Mouse (Mus musculus) limb, embryonic 14.5 days (tissue): Measurements from ENCODE around the gene Abcd1. TPM values are rescaled to one million over a fixed set of nuclear protein-coding genes. Genes with fewer than 3 reads are reported as not detected.

Experiments
- ATAC-seq: fragments of 200-750 bp; cut with Nextera tagmentation; 2 replicates; pipeline ENCODE4 v1.8.0; 2017; ENCODE audit warnings: low read depth, moderate number of reproducible peaks, moderate TSS enrichment; ENCODE audit not compliant: low FRiP score
- DNase-seq: peaks from one replicate; pipeline ENCODE4 v3.0.0-alpha.2; 2015; ENCODE audit warnings: low spot score
- H3K27ac ChIP-seq: fragments of 300-500 bp; sonication (generic); replicated peaks from 2 replicates; pipeline ENCODE4 v1.5.1; 2014; ENCODE audit warnings: low read depth, mild to moderate bottlenecking, low read length, moderate library complexity, mixed read lengths
- H3K27me3 ChIP-seq: fragments of 300-500 bp; sonication (generic); 2 replicates; pipeline ENCODE4 v1.6.1; 2014; ENCODE audit warnings: low read length, mixed read lengths; ENCODE audit not compliant: control insufficient read depth, insufficient read depth
- H3K36me3 ChIP-seq: fragments of 300-500 bp; sonication (generic); 2 replicates; pipeline ENCODE4 v1.6.1; 2014; ENCODE audit warnings: mild to moderate bottlenecking, low read length, moderate library complexity, mixed read lengths; ENCODE audit not compliant: control insufficient read depth, insufficient read depth
- H3K4me1 ChIP-seq: fragments of 300-500 bp; sonication (generic); 2 replicates; pipeline ENCODE4 v1.6.1; 2014; ENCODE audit warnings: antibody characterized with exemption, low read length, mixed read lengths; ENCODE audit not compliant: control insufficient read depth, insufficient read depth
- H3K4me2 ChIP-seq: fragments of 300-500 bp; sonication (generic); replicated peaks from 2 replicates; pipeline ENCODE4 v1.6.1; 2014; ENCODE audit warnings: low read depth, mild to moderate bottlenecking, low read length, moderate library complexity; ENCODE audit not compliant: severe bottlenecking
- H3K4me3 ChIP-seq: fragments of 300-500 bp; sonication (generic); replicated peaks from 2 replicates; pipeline ENCODE4 v1.5.1; 2014; ENCODE audit warnings: low read length
- H3K9ac ChIP-seq: fragments of 300-500 bp; sonication (generic); 2 replicates; pipeline ENCODE4 v1.6.1; 2014; ENCODE audit warnings: mild to moderate bottlenecking, low read depth, low read length, moderate library complexity; ENCODE audit not compliant: severe bottlenecking
- H3K9me3 ChIP-seq: fragments of 300-500 bp; sonication (generic); 2 replicates; pipeline ENCODE4 v1.6.1; 2016; ENCODE audit warnings: low read length; ENCODE audit not compliant: control insufficient read depth
- POLR2A ChIP-seq: fragments of 200-500 bp; IDR thresholded peaks from 2 replicates; pipeline ENCODE4 v1.8.0; 2012; ENCODE audit warnings: inconsistent platforms, mild to moderate bottlenecking, moderate library complexity, borderline replicate concordance; ENCODE audit not compliant: insufficient read depth, insufficient read length; ENCODE audit errors: extremely low read depth
- WGBS: fragments of 180-500 bp; shearing (Covaris S2); extraction: QIAGEN DNeasy Blood & Tissue Kit; methylation state at CpG from one replicate; pipeline ENCODE4 v1.1.7; 2014; 5-methylcytosine and 5-hydroxymethylcytosine counted together
- polyA plus RNA-seq, 2 experiments: library from polyadenylated mRNA; depleted of rRNA in 1 of 2; stranded (reverse) in 1 of 2; unstranded in 1 of 2; fragments of >200 nt; fragmentation: Nextera tagmentation in 1 of 2; extraction: Ambion mirVana in 1 of 2; gene quantifications; 2 replicates each; pipeline versions ENCODE4 v1.2.1 to v1.2.3; 2012 to 2014

Abcd1 gene
- polyA plus RNA-seq, 2 experiments: 15.2 to 20.2 TPM

DNA sequence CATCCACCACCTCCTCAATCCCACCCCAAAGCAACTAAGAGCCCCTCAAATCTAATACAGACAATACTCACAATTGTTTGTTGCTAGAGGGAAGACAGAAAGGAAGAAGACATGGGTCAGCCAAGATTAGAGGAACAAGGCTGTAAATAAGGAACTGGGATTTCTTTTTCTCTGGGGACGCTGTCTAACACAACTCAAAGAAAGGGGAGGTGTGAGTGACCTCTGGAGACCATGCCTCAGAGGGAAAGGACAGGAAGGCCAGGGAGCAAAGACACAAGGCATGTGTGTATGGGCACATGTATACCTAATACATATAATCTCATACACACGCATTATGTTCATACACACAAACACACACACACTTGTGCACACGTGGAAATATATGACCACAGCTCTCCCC, 65.8 kb downstream of the Abcd1 start:
- H3K9ac ChIP-seq: no peak overlapping the region
- no peak overlapping the region for H3K27ac ChIP-seq
- peaks cover 33% of the 10 kb centered on the region for H3K36me3 ChIP-seq
- no peak overlapping the region for H3K4me3 ChIP-seq
- no peak for TF ChIP-seq POLR2A
- no peaks in the 10 kb centered on the region for H3K9me3 ChIP-seq
- H3K4me1 ChIP-seq: no peaks in the 10 kb centered on the region
- DNase-seq (no peak), ATAC-seq (no peak)
- 79% methylated on average over 3 of the region's 3 CpGs for WGBS
- H3K4me2 ChIP-seq: no peak overlapping the region
- no peaks in the 10 kb centered on the region for H3K27me3 ChIP-seq

DNA sequence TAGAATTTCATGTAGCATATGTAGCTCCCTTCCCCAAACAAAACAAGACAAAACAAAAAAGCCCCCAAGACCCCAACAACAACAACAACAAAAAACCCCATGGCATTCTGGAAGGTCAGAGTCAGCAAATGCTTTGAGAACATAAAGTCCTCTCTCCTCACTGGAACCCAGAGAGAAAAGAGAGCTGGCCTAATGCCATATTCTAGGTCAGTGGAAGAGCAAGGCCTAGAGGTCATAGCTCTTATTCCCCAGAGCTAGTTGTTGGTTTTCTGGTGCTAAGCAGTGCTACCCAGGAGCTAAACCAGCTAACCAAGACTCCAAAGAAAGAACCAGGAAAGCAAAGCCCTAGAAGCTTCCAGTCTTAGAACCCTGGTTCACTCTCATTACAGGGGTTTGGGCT, 69.3 kb downstream of the Abcd1 start:
- no peaks in the 10 kb centered on the region for H3K27me3 ChIP-seq
- peaks cover 21% of the 10 kb centered on the region for H3K36me3 ChIP-seq
- DNase-seq (no peak), ATAC-seq (no peak)
- peak overlapping the region; percentile 60 for H3K9ac ChIP-seq
- H3K27ac ChIP-seq: no peak overlapping the region; the same call in 1 of the 2 replicates
- no peak for TF ChIP-seq POLR2A
- H3K4me3 ChIP-seq: peak overlapping the region; percentile 56
- no peaks in the 10 kb centered on the region for H3K9me3 ChIP-seq
- no peaks in the 10 kb centered on the region for H3K4me1 ChIP-seq
- H3K4me2 ChIP-seq: peak overlapping the region; percentile 40

DNA sequence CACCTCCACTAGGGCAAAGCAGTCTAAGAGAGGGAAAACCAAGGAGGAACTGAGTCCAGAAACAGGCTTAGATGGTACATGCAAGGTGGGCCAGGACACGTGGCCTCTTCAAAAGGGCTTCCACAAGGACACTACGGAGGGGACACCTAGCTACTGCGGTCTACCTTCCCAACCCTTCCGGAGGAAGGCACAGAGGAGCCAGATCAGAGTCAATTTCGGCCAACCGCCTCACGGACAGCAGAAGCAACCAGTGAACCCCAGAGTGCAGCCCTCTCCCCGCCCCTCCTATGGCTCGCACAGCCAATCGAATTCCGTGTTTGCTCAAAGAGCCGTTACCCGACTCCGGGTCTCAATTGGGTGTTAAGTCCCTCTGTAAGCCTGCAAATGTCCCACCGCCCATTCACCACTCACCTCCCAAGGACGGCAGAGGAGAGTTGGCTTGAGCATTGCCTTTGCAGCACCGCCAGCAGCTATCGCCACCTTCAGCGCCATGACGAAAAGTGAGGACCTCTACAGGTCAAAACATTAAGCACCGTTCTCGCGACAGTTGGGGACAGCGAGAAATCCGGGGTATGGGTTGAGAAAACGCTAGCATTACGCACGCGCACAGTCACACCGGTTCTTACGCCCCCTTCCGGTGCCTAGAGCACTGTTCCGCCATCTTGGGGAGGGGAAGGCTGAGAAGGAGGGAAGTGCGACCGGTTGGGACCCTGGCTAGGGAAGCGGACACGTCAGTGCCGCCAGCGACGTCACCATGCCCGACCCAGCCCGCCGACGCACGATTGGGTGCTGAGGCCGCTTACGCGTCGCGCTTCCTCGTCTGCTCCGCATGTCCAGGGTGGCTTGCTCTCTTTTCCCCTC, 70.2 kb downstream of the Abcd1 start, which contains the start of the genes Idh3g and Ssr4:
Gene Idh3g, minus strand, starts transcription at position 534 of the 861 bp plus-strand sequence.
Gene Ssr4, plus strand, starts transcription at position 665 of the 861 bp plus-strand sequence.
- peak within 1 kb of the TSS; percentile 54 for H3K4me2 ChIP-seq

DNA sequence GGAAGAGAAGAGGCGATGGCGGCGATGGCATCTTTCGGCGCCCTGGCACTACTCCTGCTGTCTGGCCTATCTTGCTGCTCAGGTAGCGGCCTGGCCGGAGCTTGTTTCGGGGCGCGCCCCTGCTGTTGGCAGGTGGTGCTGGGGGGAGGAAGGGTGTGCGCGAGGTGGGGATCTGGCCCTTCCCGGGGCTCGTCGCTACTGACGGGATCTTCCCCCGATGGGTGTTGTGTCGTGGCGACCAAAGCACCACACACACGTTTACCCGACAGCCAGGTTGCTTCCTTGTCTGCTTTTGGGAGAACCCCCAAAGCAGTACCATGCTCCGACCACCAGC, 70.8 kb downstream of the Abcd1 start:
- WGBS: 27% methylated on average over 20 of the region's 22 CpGs
- Histone ChIP-seq H3K36me3 (peaks cover 12% of the 10 kb centered on the region), H3K4me2 (peak overlapping the region; percentile 54), H3K27ac (peak overlapping the region; percentile 90), H3K4me3 (peak overlapping the region; percentile 56), H3K27me3 (no peaks in the 10 kb centered on the region), H3K9ac (peak overlapping the region; percentile 70), H3K4me1 (no peaks in the 10 kb centered on the region), H3K9me3 (no peaks in the 10 kb centered on the region)
- no peak for TF ChIP-seq POLR2A
- ATAC-seq (peak; percentile 9; the same call in 1 of the 2 replicates), DNase-seq (no peak)

More for the DNA sequence above, 70.2 kb downstream of the Abcd1 start, which contains the start of the genes Idh3g and Ssr4:
- peak; percentile 97 for DNase-seq
- Histone ChIP-seq H3K9ac (peak within 1 kb of the TSS; percentile 70), H3K27ac (peak within 1 kb of the TSS; percentile 90), H3K36me3 (peaks cover 18% of the 10 kb centered on the region), H3K9me3 (no peaks in the 10 kb centered on the region), H3K4me1 (no peaks in the 10 kb centered on the region), H3K4me3 (peak within 1 kb of the TSS; percentile 56), H3K27me3 (no peaks in the 10 kb centered on the region)
- ATAC-seq: peak; percentile 96
- WGBS: 13% methylated on average over 34 of the region's 52 CpGs
- peak; percentile 28; the same call in 1 of the 2 replicates for TF ChIP-seq POLR2A

Other genes starting within 250 kb of the Abcd1 start
- gene Bgn, start 233.0 kb upstream of the Abcd1 start, polyA plus RNA-seq (2012; rRNA removed): 399 and 527 TPM in 2 replicates
- 223 and 226 TPM in 2 replicates for gene Bgn, start 233.0 kb upstream of the Abcd1 start, polyA plus RNA-seq (2014; fragmentation: Nextera tagmentation; extraction: Ambion mirVana)
- gene Atp2b3, start 213.5 kb upstream of the Abcd1 start, polyA plus RNA-seq (2012; rRNA removed): 0.77 and 0.79 TPM in 2 replicates
- 0.64 and 0.65 TPM in 2 replicates for gene Atp2b3, start 213.5 kb upstream of the Abcd1 start, polyA plus RNA-seq (2014; fragmentation: Nextera tagmentation; extraction: Ambion mirVana)
- 10.9 and 13.9 TPM in 2 replicates for gene Dusp9, start 77.2 kb upstream of the Abcd1 start, polyA plus RNA-seq (2012; rRNA removed)
- gene Dusp9, start 77.2 kb upstream of the Abcd1 start, polyA plus RNA-seq (2014; fragmentation: Nextera tagmentation; extraction: Ambion mirVana): 2.4 and 5.0 TPM in 2 replicates
- 27.4 and 34.4 TPM in 2 replicates for gene Pnck, start 56.5 kb upstream of the Abcd1 start, polyA plus RNA-seq (2012; rRNA removed)
- 20.9 and 22.7 TPM in 2 replicates for gene Pnck, start 56.5 kb upstream of the Abcd1 start, polyA plus RNA-seq (2014; fragmentation: Nextera tagmentation; extraction: Ambion mirVana)
- gene Slc6a8, start 43.4 kb upstream of the Abcd1 start, polyA plus RNA-seq (2012; rRNA removed): 71.9 and 98.9 TPM in 2 replicates
- 11.9 and 12.5 TPM in 2 replicates for gene Slc6a8, start 43.4 kb upstream of the Abcd1 start, polyA plus RNA-seq (2014; fragmentation: Nextera tagmentation; extraction: Ambion mirVana)
- gene Bcap31, start 422 bp upstream of the Abcd1 start, polyA plus RNA-seq (2012; rRNA removed): 82.5 and 97.4 TPM in 2 replicates
- 235 and 239 TPM in 2 replicates for gene Bcap31, start 422 bp upstream of the Abcd1 start, polyA plus RNA-seq (2014; fragmentation: Nextera tagmentation; extraction: Ambion mirVana)
- 1.9 and 2.7 TPM in 2 replicates for gene Plxnb3, start 40.5 kb downstream of the Abcd1 start, polyA plus RNA-seq (2012; rRNA removed)
- gene Plxnb3, start 40.5 kb downstream of the Abcd1 start, polyA plus RNA-seq (2014; fragmentation: Nextera tagmentation; extraction: Ambion mirVana): 0.62 and 0.82 TPM in 2 replicates
- 46.4 and 48.0 TPM in 2 replicates for gene Srpk3, start 57.8 kb downstream of the Abcd1 start, polyA plus RNA-seq (2012; rRNA removed)
- gene Srpk3, start 57.8 kb downstream of the Abcd1 start, polyA plus RNA-seq (2014; fragmentation: Nextera tagmentation; extraction: Ambion mirVana): 22.2 and 31.0 TPM in 2 replicates
- 366 and 388 TPM in 2 replicates for gene Idh3g, start 70.3 kb downstream of the Abcd1 start, polyA plus RNA-seq (2012; rRNA removed)
- gene Idh3g, start 70.3 kb downstream of the Abcd1 start, polyA plus RNA-seq (2014; fragmentation: Nextera tagmentation; extraction: Ambion mirVana): 217 and 220 TPM in 2 replicates
- gene Ssr4, start 70.4 kb downstream of the Abcd1 start, polyA plus RNA-seq (2012; rRNA removed): 284 and 305 TPM in 2 replicates
- gene Ssr4, start 70.4 kb downstream of the Abcd1 start, polyA plus RNA-seq (2014; fragmentation: Nextera tagmentation; extraction: Ambion mirVana): 254 and 292 TPM in 2 replicates
- 20.9 and 22.0 TPM in 2 replicates for gene Pdzd4, start 108.4 kb downstream of the Abcd1 start, polyA plus RNA-seq (2012; rRNA removed)
- gene Pdzd4, start 108.4 kb downstream of the Abcd1 start, polyA plus RNA-seq (2014; fragmentation: Nextera tagmentation; extraction: Ambion mirVana): 1.4 and 1.5 TPM in 2 replicates
- 0.03 TPM in 1 of 2 replicates, not detected in the other for gene Avpr2, start 175.5 kb downstream of the Abcd1 start, polyA plus RNA-seq (2012; rRNA removed)
- 0.10 TPM in 1 of 2 replicates, not detected in the other for gene Avpr2, start 175.5 kb downstream of the Abcd1 start, polyA plus RNA-seq (2014; fragmentation: Nextera tagmentation; extraction: Ambion mirVana)
- gene L1cam, start 179.5 kb downstream of the Abcd1 start, polyA plus RNA-seq (2012; rRNA removed): 7.8 and 8.6 TPM in 2 replicates
- 2.9 and 4.6 TPM in 2 replicates for gene L1cam, start 179.5 kb downstream of the Abcd1 start, polyA plus RNA-seq (2014; fragmentation: Nextera tagmentation; extraction: Ambion mirVana)
- gene Arhgap4, start 205.3 kb downstream of the Abcd1 start, polyA plus RNA-seq (2012; rRNA removed): 8.8 and 9.3 TPM in 2 replicates
- 2.7 and 3.7 TPM in 2 replicates for gene Arhgap4, start 205.3 kb downstream of the Abcd1 start, polyA plus RNA-seq (2014; fragmentation: Nextera tagmentation; extraction: Ambion mirVana)
- gene Naa10, start 205.3 kb downstream of the Abcd1 start, polyA plus RNA-seq (2012; rRNA removed): 114 and 128 TPM in 2 replicates
- 112 and 117 TPM in 2 replicates for gene Naa10, start 205.3 kb downstream of the Abcd1 start, polyA plus RNA-seq (2014; fragmentation: Nextera tagmentation; extraction: Ambion mirVana)
- 29.6 and 33.7 TPM in 2 replicates for gene Renbp, start 214.3 kb downstream of the Abcd1 start, polyA plus RNA-seq (2012; rRNA removed)
- 34.0 and 39.3 TPM in 2 replicates for gene Renbp, start 214.3 kb downstream of the Abcd1 start, polyA plus RNA-seq (2014; fragmentation: Nextera tagmentation; extraction: Ambion mirVana)
- gene Hcfc1, start 249.8 kb downstream of the Abcd1 start, polyA plus RNA-seq (2012; rRNA removed): 71.7 and 93.7 TPM in 2 replicates
- 65.3 and 71.2 TPM in 2 replicates for gene Hcfc1, start 249.8 kb downstream of the Abcd1 start, polyA plus RNA-seq (2014; fragmentation: Nextera tagmentation; extraction: Ambion mirVana)